Mouse (Mus musculus): Measurements from ENCODE around the gene RPS10-NUDT3.

RPS10-NUDT3 gene

DNA sequence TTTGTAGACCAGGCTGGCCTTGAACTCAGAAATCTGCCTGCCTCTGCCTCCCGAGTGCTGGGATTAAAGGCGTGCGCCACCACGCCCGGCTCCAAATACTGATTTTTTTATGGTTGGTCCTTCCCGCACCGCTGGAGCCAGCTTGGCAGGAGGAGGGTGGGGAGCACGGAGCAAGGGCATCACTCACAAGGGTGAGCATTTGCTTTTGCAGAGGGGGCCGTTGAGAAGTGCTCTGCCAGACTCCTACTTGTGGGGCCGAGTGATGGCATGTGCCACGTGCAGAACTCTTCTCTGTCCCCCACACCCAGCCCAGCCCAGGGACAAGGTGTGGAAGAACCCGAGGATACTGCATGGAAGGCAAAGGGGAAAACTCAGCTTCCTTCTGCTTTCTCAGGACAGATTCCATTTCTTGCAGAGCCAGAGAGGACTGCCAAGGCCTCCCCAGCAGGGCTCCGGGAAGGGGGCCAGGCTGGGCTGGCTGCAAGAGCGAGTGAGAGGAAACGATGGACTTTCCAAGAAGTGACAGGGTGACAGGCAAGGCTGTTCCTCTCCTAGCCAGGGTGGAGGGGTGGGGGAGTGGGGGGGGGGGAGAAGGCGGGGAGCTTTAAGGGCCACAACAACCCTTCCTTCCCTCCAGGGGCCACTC, 60.4 kb downstream of the RPS10-NUDT3 start:
- DNase-seq (ENCODE audit: low spot score), result no peak

DNA sequence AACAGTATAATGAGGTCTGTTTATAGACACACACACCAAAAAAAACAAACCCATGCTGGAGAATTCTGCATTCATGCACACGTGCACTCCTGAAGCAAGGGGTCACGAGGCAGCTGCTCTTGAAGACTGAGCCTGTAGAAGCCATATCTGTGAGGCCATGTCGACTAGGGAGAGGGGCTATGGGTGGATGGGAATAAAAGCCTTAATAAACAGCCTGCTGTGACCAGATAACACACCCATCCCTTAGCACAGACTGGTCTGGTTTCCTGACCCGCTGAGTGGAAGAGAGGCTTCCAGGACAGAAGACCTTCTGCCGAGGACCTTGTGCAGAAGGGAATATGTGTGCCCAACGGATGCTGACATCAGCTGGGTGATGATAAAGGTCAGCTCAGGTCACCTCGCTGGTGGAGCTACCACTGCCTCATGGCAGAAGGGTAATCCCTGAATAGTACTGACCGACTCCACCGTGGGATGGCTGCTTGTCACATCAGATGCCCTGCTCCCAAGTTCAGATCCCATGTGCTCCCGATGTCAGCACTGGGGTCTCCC, 61.2 kb downstream of the RPS10-NUDT3 start:
- DNase-seq (ENCODE audit: low spot score), result no peak

DNA sequence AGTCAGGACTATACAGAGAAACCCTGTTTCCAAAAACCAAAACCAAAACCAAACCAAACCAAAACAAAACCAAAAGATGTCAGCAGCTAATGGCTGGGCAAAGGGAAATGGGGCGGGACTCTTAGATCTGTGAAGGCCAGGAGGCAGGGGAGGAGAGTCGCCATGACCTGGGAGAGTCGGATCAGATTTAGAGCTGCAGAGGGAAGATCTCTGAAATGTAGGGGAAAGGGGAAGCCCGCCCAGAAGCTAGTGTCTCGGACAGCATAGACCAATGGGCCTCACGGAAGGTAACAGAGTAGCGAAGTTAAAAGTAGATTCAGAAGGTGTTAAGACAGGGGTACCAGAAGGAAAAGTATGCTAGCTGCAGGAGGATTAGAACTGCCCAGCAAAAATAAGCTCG, 63.7 kb downstream of the RPS10-NUDT3 start:
- DNase-seq (ENCODE audit: low spot score), result no peak

DNA sequence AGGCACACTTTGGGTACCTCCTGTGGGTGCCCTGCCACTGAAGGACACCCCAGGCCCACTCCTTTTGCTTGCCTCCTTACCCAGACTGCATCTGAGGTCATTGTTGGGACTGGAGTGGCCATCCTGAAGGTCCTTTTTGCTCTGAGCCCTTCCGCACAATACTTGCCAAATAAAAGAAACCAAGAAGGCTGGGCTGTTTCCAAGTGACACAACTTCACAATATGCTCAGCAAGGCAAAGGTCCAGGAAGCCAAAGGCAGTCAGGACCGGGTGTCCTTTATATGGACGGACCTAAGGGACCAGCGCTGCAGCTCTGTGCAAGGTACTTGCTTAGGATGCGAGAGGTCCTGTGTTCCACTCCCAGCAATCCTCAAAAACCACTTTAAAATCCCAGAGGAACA, 66.8 kb downstream of the RPS10-NUDT3 start:
- DNase-seq (ENCODE audit: low spot score), result no peak

DNA sequence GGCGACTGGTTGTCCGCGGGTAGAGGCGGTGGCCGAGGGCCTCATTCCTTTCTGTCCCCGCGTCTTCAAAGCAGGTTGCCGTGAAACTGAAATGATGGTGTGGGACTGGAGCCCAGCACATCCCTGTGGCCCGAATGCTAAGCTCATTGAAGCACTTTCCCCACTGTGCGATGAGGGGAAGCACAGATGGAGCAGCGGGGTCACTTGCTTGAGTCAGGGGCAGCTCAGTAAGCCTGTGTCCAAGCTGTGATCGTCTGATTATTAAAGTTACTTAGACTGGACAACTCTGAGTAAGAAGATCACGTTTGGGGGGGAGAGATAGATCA, 69.1 kb downstream of the RPS10-NUDT3 start:
- no peak for DNase-seq (ENCODE audit: low spot score)

DNA sequence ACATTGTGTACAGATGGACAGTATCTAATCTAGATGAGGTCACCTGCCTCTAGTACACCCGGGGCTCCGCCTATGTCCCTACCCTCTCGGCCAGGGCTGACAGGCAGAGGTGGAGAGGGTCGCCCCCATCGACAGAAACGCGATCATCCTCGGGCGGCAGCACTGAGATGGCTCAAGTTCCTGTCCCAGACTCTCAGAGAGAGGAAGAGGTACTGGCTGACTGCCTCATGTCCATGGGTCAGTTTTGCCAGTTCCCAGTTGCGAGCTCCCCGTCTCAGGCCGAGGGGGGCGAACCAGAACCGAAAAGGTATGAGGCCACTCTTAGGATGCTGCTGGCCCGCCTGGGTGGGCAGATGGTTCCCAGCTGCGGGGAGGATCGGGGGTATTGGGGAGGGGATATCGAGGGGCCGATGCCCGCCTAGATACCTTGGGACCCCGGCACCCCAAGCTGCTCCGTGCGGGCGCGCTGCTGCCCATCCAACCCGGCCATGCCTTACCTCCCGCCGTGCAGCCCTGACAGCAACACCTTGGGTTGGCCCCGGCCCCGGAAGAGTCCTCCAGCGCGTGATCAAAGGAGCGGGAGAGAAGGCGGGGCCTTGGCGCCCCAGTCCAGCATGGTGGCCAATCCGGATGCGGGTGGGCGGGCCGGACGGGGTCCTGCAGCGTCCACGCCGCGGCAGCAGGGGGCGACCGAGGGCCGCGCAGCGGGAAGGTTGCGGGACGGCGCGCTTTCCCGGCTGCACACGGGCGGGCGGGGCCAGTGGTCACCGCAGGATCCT, 69.7 kb downstream of the RPS10-NUDT3 start, which contains the start of gene AI413582:
Gene AI413582 (minus strand): TSS at position 594 of the 779 bp plus-strand sequence.
- peak; percentile 85 for DNase-seq (ENCODE audit: low spot score)

DNA sequence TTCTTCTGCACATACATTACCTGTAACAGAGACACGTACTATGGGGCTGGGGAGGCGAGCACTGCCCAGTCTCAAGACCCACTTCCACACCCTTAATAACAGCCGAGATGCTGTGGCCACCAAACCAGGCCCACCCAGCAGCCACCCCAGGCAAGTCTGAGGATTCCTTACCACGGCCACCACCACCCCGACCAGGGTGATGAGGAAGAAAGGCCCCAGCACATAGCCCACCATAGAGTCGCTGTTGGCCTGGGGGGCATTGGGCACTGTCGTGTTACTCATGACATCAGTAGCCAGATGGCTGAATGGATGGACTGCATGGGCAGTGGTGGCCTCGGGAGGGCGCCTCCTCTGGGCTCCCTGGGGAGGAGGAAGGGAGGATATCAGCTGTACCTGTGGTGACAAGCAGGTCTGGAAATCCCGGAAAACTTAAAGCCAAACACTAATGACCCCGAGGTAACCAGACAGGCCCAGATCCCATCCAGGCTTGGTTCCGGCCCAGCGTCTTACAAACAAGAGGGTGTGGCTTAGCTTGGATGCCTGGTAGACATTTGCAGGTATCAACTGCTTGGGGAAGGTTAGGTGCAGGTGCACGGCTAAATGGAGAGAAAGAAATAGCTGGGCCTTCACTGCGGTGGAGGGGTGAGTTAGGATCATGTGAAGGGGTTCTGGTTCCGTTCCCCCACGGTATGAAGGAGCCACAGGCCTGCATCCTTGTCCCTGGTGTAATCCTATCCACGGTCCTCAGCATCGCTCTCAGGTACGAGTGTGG, 70.4 kb downstream of the RPS10-NUDT3 start:
- DNase-seq (ENCODE audit: low spot score), result no peak

DNA sequence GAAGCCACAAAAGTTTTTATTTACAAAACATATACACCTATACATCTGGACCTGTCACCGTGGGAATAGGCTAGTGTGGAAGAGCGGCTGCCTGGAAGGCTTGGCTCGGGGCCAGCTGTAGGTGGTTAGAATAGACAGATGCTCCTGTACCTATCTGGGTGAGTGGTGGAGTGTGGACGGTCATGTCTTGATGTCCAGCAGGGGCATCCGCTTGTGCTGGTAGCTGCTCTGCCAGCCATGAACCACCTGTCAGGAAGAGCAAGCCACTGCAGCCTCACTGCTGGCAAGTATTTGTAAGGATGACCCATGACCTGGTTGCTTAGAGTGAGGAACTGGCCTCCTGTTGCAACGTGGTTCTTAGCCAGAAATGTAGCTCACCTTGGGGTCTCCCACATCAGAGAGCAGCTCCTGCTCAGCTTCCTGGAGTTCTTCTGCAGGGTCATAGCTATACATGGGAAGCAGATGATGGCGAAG, 71.2 kb downstream of the RPS10-NUDT3 start:
- DNase-seq (ENCODE audit: low spot score), result no peak

DNA sequence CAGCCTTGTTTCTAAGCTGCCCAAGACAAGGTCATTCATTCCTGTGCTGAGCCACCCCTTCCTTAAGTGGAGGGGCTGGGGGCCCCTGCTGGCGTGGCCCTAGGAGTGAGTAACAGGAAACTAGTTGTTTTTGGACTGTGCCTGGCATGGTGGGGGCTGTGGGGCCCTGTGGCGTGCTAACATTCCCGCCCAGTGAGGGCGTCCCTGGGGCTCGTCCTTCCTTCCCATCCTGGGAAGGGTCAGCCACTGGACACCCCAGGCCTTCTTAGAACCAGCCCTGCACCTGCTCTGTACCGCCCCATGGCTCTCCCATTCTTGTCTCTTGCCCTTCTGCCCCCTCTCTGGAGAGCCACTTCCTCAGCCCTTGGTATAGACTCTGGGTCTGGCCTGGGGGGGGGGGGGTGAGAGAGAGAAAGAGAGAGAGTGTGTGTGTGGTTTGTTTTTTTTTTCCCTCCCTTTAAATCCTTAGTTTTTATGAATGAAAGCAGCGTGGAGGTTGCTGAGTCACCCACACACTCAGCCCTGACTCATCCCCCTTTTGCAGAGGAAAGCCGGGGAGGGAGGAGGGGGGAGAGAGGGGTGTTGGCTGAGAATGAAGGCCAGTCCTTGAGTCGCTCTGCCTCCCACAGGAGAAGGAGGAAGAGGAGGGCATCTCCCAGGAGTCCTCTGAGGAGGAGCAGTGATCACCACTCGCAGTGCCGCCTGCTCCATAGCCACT, 73.1 kb downstream of the RPS10-NUDT3 start:
- no peak for DNase-seq (ENCODE audit: low spot score)

DNA sequence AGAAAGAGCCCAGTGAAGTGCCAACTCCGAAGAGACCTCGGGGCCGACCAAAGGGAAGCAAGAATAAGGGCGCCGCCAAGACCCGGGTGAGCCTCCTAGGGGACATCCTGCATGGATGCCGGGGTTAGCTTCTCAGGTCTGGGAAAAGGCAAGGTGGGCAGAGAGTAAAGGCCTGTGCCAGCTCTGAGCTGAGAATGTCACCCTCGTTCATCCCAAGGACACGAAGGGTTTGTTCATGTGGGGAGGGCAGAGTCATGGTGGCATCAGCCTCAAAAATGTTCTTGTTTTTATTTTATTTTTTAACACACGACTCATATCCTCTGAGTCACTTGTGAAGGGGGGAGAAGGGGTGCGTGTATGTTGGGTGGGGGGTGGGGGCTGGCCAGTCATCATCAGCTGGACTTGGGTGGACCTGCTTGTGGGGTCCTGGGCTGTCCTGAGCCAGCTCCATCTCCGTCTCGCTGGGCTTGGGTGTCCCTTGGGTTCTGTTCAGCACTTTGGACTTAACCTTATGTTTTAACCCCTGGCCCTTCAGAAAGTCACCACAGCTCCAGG, 74.0 kb downstream of the RPS10-NUDT3 start:
- DNase-seq (ENCODE audit: low spot score), result no peak

DNA sequence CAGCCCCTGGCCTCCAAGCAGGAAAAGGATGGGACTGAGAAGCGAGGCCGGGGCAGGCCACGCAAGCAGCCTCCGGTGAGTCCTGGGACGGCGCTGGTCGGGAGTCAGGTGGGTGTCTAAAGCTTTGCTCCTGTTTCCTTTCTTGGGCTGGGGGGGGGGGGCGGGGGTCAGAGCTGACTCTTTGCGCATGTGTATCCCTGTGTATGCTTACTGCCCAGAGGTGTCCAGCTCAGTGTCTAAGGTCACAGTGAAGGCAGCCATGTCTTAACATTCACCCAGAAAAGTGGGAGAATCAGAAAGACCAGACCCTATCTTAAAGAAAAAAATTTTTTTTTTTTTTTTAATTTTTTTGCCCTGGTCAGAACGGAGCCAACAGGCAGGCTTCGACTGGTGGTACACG, 75.4 kb downstream of the RPS10-NUDT3 start:
- DNase-seq (ENCODE audit: low spot score), result no peak

DNA sequence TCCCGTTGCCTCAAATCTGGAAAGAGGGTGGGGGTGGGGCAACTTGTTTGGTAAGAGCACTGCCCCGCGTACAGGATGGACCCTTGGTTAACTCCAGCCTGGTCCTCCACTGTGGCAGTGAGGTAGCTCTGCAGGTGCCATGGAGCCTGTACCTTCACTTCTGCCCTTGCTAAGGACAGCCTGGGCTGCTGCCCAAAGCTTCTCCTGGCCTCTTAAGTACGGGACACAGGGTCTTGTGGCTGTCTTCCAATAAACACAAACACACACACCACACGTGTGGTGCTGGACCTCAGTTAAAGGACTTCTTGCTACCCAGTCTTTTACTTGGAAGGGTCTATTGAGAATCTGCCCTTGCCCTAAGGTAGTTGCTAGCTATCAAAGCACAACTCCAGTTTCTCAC, 76.2 kb downstream of the RPS10-NUDT3 start:
- DNase-seq (ENCODE audit: low spot score), result no peak

DNA sequence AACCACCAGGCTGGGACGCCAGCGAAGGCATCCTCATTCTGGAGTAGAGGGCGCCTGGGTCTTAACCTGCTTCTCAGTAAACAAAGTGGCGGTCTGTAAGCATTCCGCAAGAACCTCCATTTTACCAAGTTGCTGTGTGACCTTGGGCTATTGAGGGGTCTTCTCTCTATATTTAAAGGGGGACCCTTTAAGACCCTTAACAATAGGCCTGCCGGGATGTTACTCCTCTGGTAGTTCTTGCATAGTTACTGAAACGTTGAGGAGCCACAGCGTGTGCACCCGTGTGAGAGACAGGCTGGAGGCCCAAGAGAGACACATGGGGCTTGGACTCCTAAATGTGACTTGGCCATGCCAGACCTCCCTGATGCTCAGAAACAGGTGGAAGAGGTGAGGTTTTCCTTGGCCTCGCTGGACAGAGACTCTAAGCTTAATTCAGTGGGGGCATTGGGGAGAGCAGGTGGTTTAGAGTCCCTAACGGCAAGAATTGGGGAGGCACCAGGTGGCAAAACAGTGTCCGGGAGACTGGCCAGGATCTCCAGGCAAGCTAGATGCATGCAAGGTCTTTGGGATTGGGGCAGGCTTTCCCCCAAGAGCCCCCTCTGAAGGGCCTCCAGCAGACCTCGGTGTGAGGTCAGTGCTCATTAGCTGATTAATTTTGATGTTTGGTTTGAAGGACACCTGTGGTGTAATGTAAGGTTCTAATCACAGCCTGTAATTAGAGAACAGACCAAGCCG, 76.9 kb downstream of the RPS10-NUDT3 start:
- DNase-seq (ENCODE audit: low spot score), result no peak

DNA sequence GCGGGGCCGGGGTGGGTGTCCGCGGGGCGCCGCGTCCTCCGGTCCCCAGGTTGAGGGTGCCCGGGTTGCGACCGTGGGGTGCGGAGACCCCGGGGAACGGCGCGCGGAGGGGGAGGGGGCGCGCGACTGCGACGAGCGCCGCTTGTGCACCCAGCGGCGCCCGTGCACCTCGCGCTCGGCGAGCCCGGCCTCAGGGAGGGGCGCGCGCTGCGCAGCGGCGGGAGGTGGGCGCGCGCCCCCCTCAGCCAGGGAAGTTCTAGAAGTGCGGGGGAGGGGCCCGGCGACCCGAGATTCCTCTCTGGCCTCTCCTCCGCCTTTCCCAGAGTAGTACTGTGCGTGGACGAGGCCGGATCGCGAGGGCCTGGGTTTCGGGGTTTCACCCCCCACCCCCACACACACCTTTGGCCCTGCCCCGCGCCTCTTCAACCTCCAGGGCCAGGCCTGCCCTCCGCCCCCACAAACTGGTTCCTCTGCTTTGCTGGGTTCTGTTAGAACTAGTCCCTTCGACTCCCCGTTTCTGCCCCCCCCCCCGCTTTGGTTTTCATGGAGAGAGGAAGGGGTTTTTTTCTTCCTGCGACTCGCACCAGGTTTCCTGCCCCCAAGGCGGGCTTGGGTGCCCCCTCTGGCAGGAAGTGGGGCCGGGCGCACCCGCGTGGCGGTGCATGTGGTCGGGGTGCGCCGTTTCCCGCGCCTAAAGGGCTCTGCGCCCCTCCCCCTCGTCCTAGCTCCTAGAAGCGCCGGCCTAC, 77.7 kb downstream of the RPS10-NUDT3 start:
- no peak for DNase-seq (ENCODE audit: low spot score)

DNA sequence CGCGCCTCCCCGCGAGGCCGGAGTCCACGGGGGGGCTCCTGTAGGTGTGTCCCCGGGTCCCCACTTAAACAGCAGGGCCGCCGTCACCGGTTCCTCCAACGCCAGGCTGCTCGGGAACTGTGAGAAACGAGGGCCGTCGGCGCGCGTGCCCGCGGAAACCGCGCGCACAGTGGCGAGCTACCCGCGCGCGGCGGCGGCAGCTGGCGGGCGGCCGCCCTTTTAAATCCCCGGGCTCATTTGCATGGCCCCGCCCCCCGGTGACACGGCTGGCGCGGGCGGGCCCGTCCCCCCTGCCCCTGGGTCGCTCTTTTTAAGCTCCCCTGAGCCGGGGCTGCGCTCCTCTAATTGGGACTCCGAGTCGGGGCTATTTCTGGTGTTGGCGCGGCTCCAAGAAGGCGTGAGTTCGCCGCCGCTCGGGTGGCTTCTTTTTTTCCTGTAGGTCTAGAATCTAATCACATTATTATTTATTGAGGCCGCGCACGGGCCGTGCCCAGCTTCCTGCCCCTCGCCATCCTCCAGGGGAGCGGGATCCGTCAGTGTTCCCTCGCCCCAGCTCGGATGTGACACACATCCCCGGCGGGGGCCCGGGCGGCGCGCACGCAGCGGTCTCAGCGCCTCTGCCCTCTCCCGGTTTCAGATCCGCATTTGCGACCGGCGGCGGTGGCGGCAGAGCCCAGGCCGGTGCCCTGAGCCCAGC, 78.6 kb downstream of the RPS10-NUDT3 start, which contains the start of gene Hmga1:
Gene Hmga1 (plus strand): TSS at position 183 of the 697 bp plus-strand sequence.
- DNase-seq (ENCODE audit: low spot score), result no peak

DNA sequence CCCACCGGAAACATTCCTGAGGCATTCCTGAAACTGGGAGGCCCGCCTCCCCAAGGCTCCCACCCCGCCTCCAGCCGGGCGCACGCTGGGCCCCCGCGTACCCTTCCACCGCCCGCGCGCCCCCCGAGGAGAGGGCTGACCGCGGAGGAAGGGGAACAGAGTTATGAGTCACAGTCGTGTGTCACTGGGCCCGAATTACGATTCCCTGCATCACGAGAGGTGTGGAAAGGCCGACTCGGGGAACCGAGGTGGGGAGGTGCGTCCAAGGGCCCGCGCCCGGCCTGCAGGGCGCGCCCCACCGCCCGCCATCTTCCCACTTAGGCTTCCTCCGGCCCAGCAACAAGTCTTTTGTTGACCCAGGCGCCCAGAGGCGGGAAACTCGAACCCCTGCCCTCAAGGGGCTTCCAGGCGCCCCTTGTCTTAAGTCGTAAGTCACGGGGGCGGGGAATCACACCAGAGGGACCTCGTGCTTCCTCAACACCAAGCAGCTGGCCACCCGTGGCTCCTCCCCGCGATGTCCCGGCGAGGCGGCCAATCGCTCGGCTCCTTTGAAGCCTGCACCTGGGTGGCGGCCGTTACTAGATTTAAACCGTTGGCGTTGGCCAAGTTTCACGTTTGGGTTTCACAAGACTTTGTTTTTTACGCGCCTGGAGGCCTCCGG, 79.4 kb downstream of the RPS10-NUDT3 start:
- DNase-seq (ENCODE audit: low spot score), result no peak

DNA sequence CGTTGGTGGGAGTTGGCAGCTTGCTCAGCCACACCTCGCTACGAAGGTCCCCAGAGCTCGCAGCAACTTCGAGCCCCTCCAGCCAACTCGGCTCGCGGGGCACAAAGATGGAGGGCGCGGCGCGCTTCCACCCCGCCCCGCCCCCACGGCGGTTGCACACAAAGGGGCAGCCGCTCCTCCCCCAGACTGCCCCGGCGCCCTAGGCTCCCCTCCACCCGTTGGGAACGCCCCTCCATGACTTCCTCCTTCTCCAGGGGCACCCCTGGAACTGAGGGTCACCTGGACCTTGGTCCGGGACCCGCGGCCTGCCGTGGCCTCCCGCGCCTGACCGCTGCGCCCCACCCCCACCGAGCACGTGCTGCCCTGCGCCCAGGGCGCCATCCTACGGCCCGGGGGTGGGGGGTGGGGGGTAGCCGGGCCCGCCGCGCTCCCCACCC, 79.9 kb downstream of the RPS10-NUDT3 start:
- no peak for DNase-seq (ENCODE audit: low spot score)

DNA sequence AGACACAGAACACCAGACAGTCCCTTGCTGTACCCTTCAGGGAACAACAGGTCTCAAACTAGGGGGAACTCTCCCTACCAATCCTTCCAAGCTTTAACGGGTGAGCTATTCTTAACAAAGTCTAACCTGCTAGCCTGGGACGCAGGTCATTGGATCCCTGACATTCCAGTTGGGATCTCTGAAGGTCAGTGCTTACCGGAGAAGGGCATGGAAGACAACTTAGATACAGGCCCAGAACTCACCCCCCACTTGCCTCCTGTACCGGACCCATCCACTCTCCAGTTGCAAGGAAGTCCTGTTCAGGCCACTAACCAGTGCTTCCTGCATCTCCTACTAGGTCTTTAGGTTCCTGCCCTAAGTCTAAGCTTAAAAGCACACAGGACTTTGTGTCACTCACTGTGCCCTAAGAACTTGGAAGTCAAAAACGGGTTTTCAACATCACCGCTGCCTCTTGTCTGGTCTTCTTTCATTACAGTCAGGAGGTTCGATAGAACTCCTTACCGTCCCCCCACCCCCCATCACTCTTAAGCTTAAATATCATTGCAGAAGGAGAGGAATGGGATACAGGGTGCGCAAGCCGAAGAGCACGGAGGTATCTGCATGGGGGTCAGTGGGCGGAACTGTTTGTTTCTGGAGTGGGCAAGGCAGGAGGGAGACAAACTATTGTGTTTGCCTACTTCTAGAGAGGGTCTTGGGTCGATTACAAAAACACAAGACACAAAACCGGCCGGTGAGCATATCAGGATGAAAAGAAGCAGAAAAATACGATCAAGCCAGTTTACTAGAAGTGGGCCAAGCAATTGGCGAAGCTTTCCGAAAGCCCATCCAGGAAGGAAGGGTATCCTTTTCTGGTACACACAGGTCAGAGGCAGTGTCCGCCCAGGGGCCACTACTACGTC, 80.7 kb downstream of the RPS10-NUDT3 start:
- DNase-seq (ENCODE audit: low spot score), result no peak

All from urinary bladder, postnatal 10 days (tissue).